ENCODE assay signal across 10 mouse cellular contexts in genomic region chr5:72204507-72204906, GRCm38 (mm10). TPM values are rescaled to one million over a fixed set of nuclear protein-coding genes. Genes with fewer than 3 reads are reported as not detected.
DNase-seq lines count a peak whose midpoint lies in the region; ATAC-seq lines count a peak whose summit lies in the region.
"Had no signal": no experiment of that assay in that cellular context is flagged by ENCODE, and none has a peak within 500 bp of the region (broad histone marks: within the 10 kb centered on the region; RNA-seq: fewer than 3 reads in every experiment).

No protein-coding gene starts in this region.

- no peak for ATAC-seq in hindbrain, embryonic 14.5 days (ENCODE audit: low FRiP score)
- ATAC-seq in CD4-positive, CD25-positive, alpha-beta regulatory T cell, adult 4 months = peak; percentile 60
- ATAC-seq in heart, embryonic 16.5 days (replicated peaks; ENCODE audit: extremely low read depth, insufficient read depth, low FRiP score) = no peak
- no peak for ATAC-seq in midbrain, embryonic 14.5 days (ENCODE audit: low FRiP score, low TSS enrichment)
- ATAC-seq: forebrain, embryonic 16.5 days had no signal

- H3K36me3 ChIP-seq in hindbrain, embryonic 14.5 days (replicated peaks; ENCODE audit: control insufficient read depth, insufficient read depth) = no peaks in the 10 kb centered on the region
- no peaks in the 10 kb centered on the region for H3K36me3 ChIP-seq in hindbrain, embryonic 10.5 days
- no peaks in the 10 kb centered on the region for H3K36me3 ChIP-seq in heart, embryonic 16.5 days (ENCODE audit: control insufficient read depth, insufficient read depth)
- H3K36me3 ChIP-seq in midbrain, embryonic 14.5 days (ENCODE audit: control insufficient read depth, insufficient read depth, low read length) = no peaks in the 10 kb centered on the region

- 87% methylated on average over 2 of the region's 2 CpGs for WGBS in hindbrain, embryonic 14.5 days
- WGBS in hindbrain, embryonic 10.5 days = 88% methylated on average over 2 of the region's 2 CpGs
- 68% methylated on average over 2 of the region's 2 CpGs for WGBS in heart, embryonic 16.5 days
- 90% methylated on average over 2 of the region's 2 CpGs for WGBS in midbrain, embryonic 14.5 days

- no peak overlapping the region for H3K4me3 ChIP-seq in hindbrain, embryonic 14.5 days (replicated peaks; ENCODE audit: low read length)
- H3K4me3 ChIP-seq in hindbrain, embryonic 10.5 days = no peak overlapping the region
- H3K4me3 ChIP-seq in heart, embryonic 16.5 days (ENCODE audit: low read length) = peak overlapping the region; percentile 63; the same call in 1 of the 2 replicates
- no peak overlapping the region for H3K4me3 ChIP-seq in midbrain, embryonic 14.5 days (replicated peaks; ENCODE audit: low read depth, low read length)

- no peaks in the 10 kb centered on the region for H3K9me3 ChIP-seq in hindbrain, embryonic 14.5 days (ENCODE audit: control insufficient read depth, low read length)
- H3K9me3 ChIP-seq in hindbrain, embryonic 10.5 days = no peaks in the 10 kb centered on the region
- no peaks in the 10 kb centered on the region for H3K9me3 ChIP-seq in heart, embryonic 16.5 days (replicated peaks; ENCODE audit: control insufficient read depth, low read length)
- H3K9me3 ChIP-seq in midbrain, embryonic 14.5 days (ENCODE audit: control insufficient read depth, low read length) = no peaks in the 10 kb centered on the region

- no peaks in the 10 kb centered on the region for H3K27me3 ChIP-seq in hindbrain, embryonic 14.5 days (ENCODE audit: control insufficient read depth, insufficient read depth, low read length)
- H3K27me3 ChIP-seq in hindbrain, embryonic 10.5 days (ENCODE audit: insufficient read depth, poor library complexity, severe bottlenecking) = peaks cover 7% of the 10 kb centered on the region; the same call in 1 of the 2 replicates
- H3K27me3 ChIP-seq in heart, embryonic 16.5 days (ENCODE audit: control insufficient read depth, insufficient read depth, low read length) = no peaks in the 10 kb centered on the region
- H3K27me3 ChIP-seq in midbrain, embryonic 14.5 days (ENCODE audit: control insufficient read depth, insufficient read depth, low read length) = no peaks in the 10 kb centered on the region

- peaks cover 9% of the 10 kb centered on the region for H3K4me1 ChIP-seq in hindbrain, embryonic 14.5 days (replicated peaks; ENCODE audit: control insufficient read depth, insufficient read depth, low read length)
- H3K4me1 ChIP-seq in hindbrain, embryonic 10.5 days (replicated peaks) = peaks cover 19% of the 10 kb centered on the region
- peaks cover 9% of the 10 kb centered on the region for H3K4me1 ChIP-seq in heart, embryonic 16.5 days (ENCODE audit: control insufficient read depth, insufficient read depth, low read length)
- 0 out of 2 replicates have a peak, but pooled peaks cover 3% of the 10 kb centered on the region for H3K4me1 ChIP-seq in midbrain, embryonic 14.5 days (ENCODE audit: control insufficient read depth, insufficient read depth, low read length)

- no peak overlapping the region for H3K27ac ChIP-seq in hindbrain, embryonic 14.5 days
- no peak overlapping the region for H3K27ac ChIP-seq in hindbrain, embryonic 10.5 days
- no peak overlapping the region for H3K27ac ChIP-seq in heart, embryonic 16.5 days (ENCODE audit: low read length)
- H3K27ac ChIP-seq in midbrain, embryonic 14.5 days (replicated peaks; ENCODE audit: low read depth, low read length) = no peak overlapping the region
- H3K27ac ChIP-seq: left cerebral cortex, adult 2 months had no signal

- no peak overlapping the region for H3K9ac ChIP-seq in hindbrain, embryonic 14.5 days
- no peak overlapping the region for H3K9ac ChIP-seq in heart, embryonic 16.5 days (ENCODE audit: low read length)
- H3K9ac ChIP-seq in midbrain, embryonic 14.5 days (replicated peaks; ENCODE audit: low read length) = no peak overlapping the region

- DNase-seq in hindbrain, embryonic 14.5 days (ENCODE audit: low spot score) = no peak
- DNase-seq in hindbrain, embryonic 10.5 days (ENCODE audit: low spot score) = no peak
- DNase-seq in midbrain, embryonic 14.5 days = no peak
- no peak for DNase-seq in gastrocnemius, postnatal 4 days (ENCODE audit: low spot score in 2 of 2)
- no peak for DNase-seq in testis, postnatal 14 days (ENCODE audit: low spot score)
- DNase-seq in Muller cell, postnatal 12 days (ENCODE audit: inconsistent ontology term) = no peak

- H3K4me2 ChIP-seq in hindbrain, embryonic 14.5 days (replicated peaks) = peak overlapping the region; percentile 85
- H3K4me2 ChIP-seq in heart, embryonic 16.5 days (ENCODE audit: low read depth, low read length) = peak overlapping the region; percentile 67
- peak overlapping the region; percentile 87 for H3K4me2 ChIP-seq in midbrain, embryonic 14.5 days (ENCODE audit: low read length)

RNA-seq across cellular contexts. Expression of gene Commd8, which starts 36.5 kb away (rescaled TPM):
- 146 and 158 TPM in 2 replicates for polyA plus RNA-seq in hindbrain, embryonic 14.5 days (2014; fragmentation: Nextera tagmentation; extraction: Ambion mirVana)
- polyA plus RNA-seq in hindbrain, embryonic 10.5 days (2016; fragmentation: Nextera tagmentation; extraction: Ambion mirVana) = 152 and 154 TPM in 2 replicates
- polyA plus RNA-seq in CD4-positive, CD25-positive, alpha-beta regulatory T cell, adult 4 months (2017; shearing (Covaris generic)) = 100 to 1,000 TPM; 160 to 172 TPM
- 83.5 and 105 TPM in 2 replicates for polyA plus RNA-seq in heart, embryonic 16.5 days (2015; fragmentation: Nextera tagmentation; extraction: Ambion mirVana)
- polyA plus RNA-seq in midbrain, embryonic 14.5 days (2014; fragmentation: Nextera tagmentation; extraction: Ambion mirVana) = 155 and 160 TPM in 2 replicates
- 10 to 100 TPM; 35.2 to 36.1 TPM for total RNA-seq in gastrocnemius, postnatal 4 days (2021)
